Mouse (Mus musculus) limb, embryonic 11.5 days (tissue): ENCODE measurements around the gene Tns1. TPM values are rescaled to one million over a fixed set of nuclear protein-coding genes. Genes with fewer than 3 reads are reported as not detected.
"Not testable (repeated sequence)": the region's sequence is repeated elsewhere in the genome, so short reads cannot be mapped to it uniquely, and the experiment has no call there.

ENCODE experiments used
- ATAC-seq: fragments of 200-750 bp; cut with Nextera tagmentation; 2 replicates; pipeline ENCODE4 v1.8.0; 2017; ENCODE audit warnings: low read depth; ENCODE audit not compliant: insufficient number of reproducible peaks, low FRiP score, low TSS enrichment
- DNase-seq: peaks from one replicate; pipeline ENCODE4 v3.0.0-alpha.2; 2015; ENCODE audit warnings: low spot score
- H3K27ac ChIP-seq: fragments of 300-500 bp; sonication (generic); replicated peaks from 2 replicates; pipeline ENCODE4 v1.5.1; 2014; ENCODE audit warnings: low read depth, mild to moderate bottlenecking, low read length
- H3K27me3 ChIP-seq: fragments of 300-500 bp; sonication (generic); 2 replicates; pipeline ENCODE4 v1.6.1; 2014; ENCODE audit warnings: mild to moderate bottlenecking, low read length, mixed read lengths; ENCODE audit not compliant: control insufficient read depth, insufficient read depth
- H3K36me3 ChIP-seq: fragments of 300-500 bp; sonication (generic); 2 replicates; pipeline ENCODE4 v1.6.1; 2014; ENCODE audit warnings: mild to moderate bottlenecking, low read length, moderate library complexity, mixed read lengths; ENCODE audit not compliant: control insufficient read depth, insufficient read depth
- H3K4me1 ChIP-seq: fragments of 300-500 bp; sonication (generic); 2 replicates; pipeline ENCODE4 v1.6.1; 2014; ENCODE audit warnings: low read length, mixed read lengths; ENCODE audit not compliant: control insufficient read depth, insufficient read depth
- H3K4me2 ChIP-seq: fragments of 300-500 bp; sonication (generic); 2 replicates; pipeline ENCODE4 v1.6.1; 2014; ENCODE audit warnings: low read depth, mild to moderate bottlenecking, moderate library complexity; ENCODE audit not compliant: severe bottlenecking
- H3K4me3 ChIP-seq: fragments of 300-500 bp; sonication (generic); 2 replicates; pipeline ENCODE4 v1.5.1; 2014; ENCODE audit warnings: low read depth, low read length
- H3K9ac ChIP-seq: fragments of 300-500 bp; sonication (generic); 2 replicates; pipeline ENCODE4 v1.6.1; 2014; ENCODE audit warnings: mild to moderate bottlenecking, low read length
- H3K9me3 ChIP-seq: fragments of 300-500 bp; sonication (generic); 2 replicates; pipeline ENCODE4 v1.6.1; 2016; ENCODE audit warnings: low read length; ENCODE audit not compliant: control insufficient read depth
- WGBS: fragments of 180-500 bp; shearing (Covaris S2); extraction: QIAGEN DNeasy Blood & Tissue Kit; methylation state at CpG from one replicate; pipeline ENCODE4 v1.1.7; 2014; 5-methylcytosine and 5-hydroxymethylcytosine counted together
- polyA plus RNA-seq: library from polyadenylated mRNA; unstranded; fragments of >200 nt; fragmentation: Nextera tagmentation; extraction: Ambion mirVana; gene quantifications from 2 replicates; pipeline ENCODE4 v1.2.1, GENCODE M21; 2014

Tns1 gene
- polyA plus RNA-seq, 1 experiment from 2014 or later = 36.9 TPM

GRCm38 (mm10) chr1:73904641-73905040, 219.6 kb downstream of the Tns1 start:
- no peaks in the 10 kb centered on the region for H3K27me3 ChIP-seq
- no peak overlapping the region for H3K4me2 ChIP-seq
- 92% methylated on average over 8 of the region's 8 CpGs for WGBS
- no peak for DNase-seq
- ATAC-seq = no peak
- H3K4me3 ChIP-seq = no peak overlapping the region
- H3K9ac ChIP-seq = no peak overlapping the region
- H3K4me1 ChIP-seq = peaks cover 5% of the 10 kb centered on the region; the same call in 1 of the 2 replicates
- H3K27ac ChIP-seq = no peak overlapping the region
- no peaks in the 10 kb centered on the region for H3K36me3 ChIP-seq
- H3K9me3 ChIP-seq = no peaks in the 10 kb centered on the region

GRCm38 (mm10) chr1:73903035-73903434, 221.2 kb downstream of the Tns1 start:
- DNase-seq = no peak
- Histone ChIP-seq H3K36me3 (no peaks in the 10 kb centered on the region), H3K27ac (no peak overlapping the region; the same call in 1 of the 2 replicates), H3K9ac (no peak overlapping the region), H3K4me3 (no peak overlapping the region), H3K4me2 (no peak overlapping the region), H3K4me1 (peaks cover 5% of the 10 kb centered on the region; the same call in 1 of the 2 replicates), H3K27me3 (no peaks in the 10 kb centered on the region), H3K9me3 (no peaks in the 10 kb centered on the region)
- 85% methylated on average over 5 of the region's 5 CpGs for WGBS
- no peak for ATAC-seq

GRCm38 (mm10) chr1:73902171-73902991, 221.9 kb downstream of the Tns1 start:
- Histone ChIP-seq H3K9ac (no peak overlapping the region), H3K27me3 (no peaks in the 10 kb centered on the region), H3K4me2 (no peak overlapping the region), H3K4me1 (peaks cover 5% of the 10 kb centered on the region; the same call in 1 of the 2 replicates), H3K36me3 (no peaks in the 10 kb centered on the region), H3K27ac (no peak overlapping the region), H3K4me3 (no peak overlapping the region), H3K9me3 (no peaks in the 10 kb centered on the region)
- 14% methylated on average over 16 of the region's 16 CpGs for WGBS
- DNase-seq (peak; percentile 91), ATAC-seq (peak; percentile 33; the same call in 1 of the 2 replicates)

DNA sequence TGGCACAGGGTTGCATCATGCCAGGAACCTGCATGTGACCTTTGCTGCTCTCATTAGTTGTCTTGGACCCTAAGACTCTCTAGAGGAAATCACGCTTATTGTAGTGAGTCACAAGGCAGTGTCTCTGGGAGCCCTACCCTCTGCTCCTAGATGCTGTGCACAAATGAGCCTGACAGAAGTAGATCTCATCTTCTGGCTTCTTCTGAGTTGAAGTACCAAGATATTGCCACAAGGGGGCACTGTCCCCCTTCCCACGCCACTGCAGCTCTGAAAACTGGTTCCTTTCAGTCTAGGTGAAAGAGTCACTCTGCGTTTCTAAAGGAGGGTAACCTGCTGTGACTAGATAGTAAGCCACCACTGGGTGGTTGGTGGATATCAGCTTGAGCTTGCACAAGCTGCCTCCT, 222.8 kb downstream of the Tns1 start:
- no peak overlapping the region for H3K4me3 ChIP-seq
- peaks cover 5% of the 10 kb centered on the region; the same call in 1 of the 2 replicates for H3K4me1 ChIP-seq
- H3K36me3 ChIP-seq = no peaks in the 10 kb centered on the region
- ATAC-seq = peak; percentile 35; the same call in 1 of the 2 replicates
- H3K4me2 ChIP-seq = no peak overlapping the region
- H3K9ac ChIP-seq = no peak overlapping the region
- no peaks in the 10 kb centered on the region for H3K27me3 ChIP-seq
- WGBS = 5% methylated on average over 3 of the region's 3 CpGs
- peak; percentile 83 for DNase-seq
- no peaks in the 10 kb centered on the region for H3K9me3 ChIP-seq
- no peak overlapping the region for H3K27ac ChIP-seq

DNA sequence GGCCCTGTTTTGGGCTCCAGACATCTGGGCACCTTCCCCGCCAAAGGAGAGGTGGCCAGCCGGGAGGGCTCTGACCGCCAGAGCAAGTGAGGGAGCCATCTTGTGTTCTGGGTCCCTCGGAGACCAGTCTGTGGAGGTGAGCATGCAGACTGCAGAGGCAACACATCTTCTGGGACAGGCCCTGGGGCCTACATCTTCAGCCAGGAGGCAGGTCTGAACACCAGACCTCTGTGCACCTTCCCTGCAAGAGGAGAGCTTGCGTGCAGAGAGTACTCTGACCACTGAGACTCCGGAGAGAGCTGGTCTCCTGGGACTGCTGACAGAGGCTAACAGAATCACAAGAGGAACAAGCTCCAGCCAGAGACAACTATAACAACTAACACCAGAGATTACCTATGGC, 228.8 kb downstream of the Tns1 start:
- 92% methylated on average over 6 of the region's 6 CpGs for WGBS
- not testable (repeated sequence) for ATAC-seq

DNA sequence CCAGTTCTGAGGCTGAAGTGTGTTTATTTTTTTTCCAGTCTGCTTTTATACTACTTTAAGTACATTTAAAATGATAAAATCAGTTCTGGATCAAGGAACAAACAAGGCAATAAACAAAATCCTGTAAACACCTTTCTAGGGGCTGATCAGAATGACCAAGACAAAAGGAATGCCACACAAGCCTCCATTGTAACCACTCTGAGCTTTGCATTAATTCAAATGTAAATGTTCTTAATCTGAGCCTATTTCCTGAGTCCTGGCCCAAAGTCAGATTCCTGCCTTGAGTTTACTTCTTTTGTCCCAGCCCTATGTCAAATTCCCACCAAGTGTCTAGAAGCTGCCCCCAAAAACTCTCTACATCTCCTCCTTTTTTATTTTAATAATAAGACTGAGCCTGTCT, 243.5 kb downstream of the Tns1 start:
- no peak overlapping the region for H3K4me2 ChIP-seq
- H3K4me1 ChIP-seq = no peaks in the 10 kb centered on the region
- ATAC-seq (no peak), DNase-seq (no peak)
- no peak overlapping the region for H3K9ac ChIP-seq
- H3K27me3 ChIP-seq = no peaks in the 10 kb centered on the region
- no peak overlapping the region for H3K27ac ChIP-seq
- no peaks in the 10 kb centered on the region for H3K9me3 ChIP-seq
- H3K4me3 ChIP-seq = no peak overlapping the region
- no peaks in the 10 kb centered on the region for H3K36me3 ChIP-seq

More for the DNA sequence above, 228.8 kb downstream of the Tns1 start:
- H3K27me3 ChIP-seq, H3K4me2 ChIP-seq, H3K4me1 ChIP-seq, H3K4me3 ChIP-seq, H3K27ac ChIP-seq, DNase-seq, H3K9me3 ChIP-seq, H3K36me3 ChIP-seq, H3K9ac ChIP-seq: not testable (repeated sequence)

- Histone ChIP-seq H3K4me3 (no peak overlapping the region), H3K9ac (no peak overlapping the region), H3K27me3 (no peaks in the 10 kb centered on the region), H3K9me3 (no peaks in the 10 kb centered on the region), H3K27ac (no peak overlapping the region), H3K36me3 (no peaks in the 10 kb centered on the region), H3K4me2 (no peak overlapping the region), H3K4me1 (no peaks in the 10 kb centered on the region)
- no peak for DNase-seq
- ATAC-seq = no peak
- 38% methylated on average over 1 of the region's 1 CpGs for WGBS
Observed at GRCm38 (mm10) chr1:73875676-73876218, 248.5 kb downstream of the Tns1 start.

DNA sequence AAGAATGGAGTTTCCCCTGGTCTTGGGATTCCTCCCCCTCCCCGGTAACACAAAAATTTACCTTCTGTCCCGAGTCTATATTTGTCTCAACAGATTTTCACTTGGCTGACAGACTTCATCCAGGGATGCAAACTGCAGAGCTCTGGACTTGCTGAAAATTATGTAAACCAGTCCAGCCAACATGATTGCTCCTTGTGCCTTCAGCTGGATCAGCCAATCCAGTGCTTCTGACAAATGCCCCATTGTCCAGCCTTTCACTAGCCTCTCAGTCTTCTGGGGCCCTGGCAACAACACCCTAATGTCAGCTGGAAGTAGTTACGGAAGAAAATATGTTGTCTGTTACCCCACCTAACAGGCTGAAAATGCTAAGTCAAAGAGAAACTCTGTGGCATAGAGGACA, 259.9 kb downstream of the Tns1 start:
- DNase-seq (peak; percentile 29), ATAC-seq (no peak)
- no peak overlapping the region for H3K4me3 ChIP-seq
- H3K4me2 ChIP-seq = no peak overlapping the region
- H3K27ac ChIP-seq = no peak overlapping the region
- H3K36me3 ChIP-seq = no peaks in the 10 kb centered on the region
- H3K4me1 ChIP-seq = no peaks in the 10 kb centered on the region
- no peaks in the 10 kb centered on the region for H3K9me3 ChIP-seq
- H3K9ac ChIP-seq = no peak overlapping the region
- H3K27me3 ChIP-seq = no peaks in the 10 kb centered on the region
- WGBS = 67% methylated on average over 3 of the region's 3 CpGs
